Comparison of ENCODE assay signal across 33 mouse cellular contexts in genomic region chr11:82854111-82854510, GRCm38 (mm10). TPM values are rescaled to one million over a fixed set of nuclear protein-coding genes. Genes with fewer than 3 reads are reported as not detected.
"Had no signal": no experiment of that assay in that cellular context is flagged by ENCODE, and none has a peak within 500 bp of the region (broad histone marks: within the 10 kb centered on the region; RNA-seq: fewer than 3 reads in every experiment).

No protein-coding gene starts in this region.

- H3K27ac ChIP-seq: gastrocnemius, adult 2 months; heart, embryonic 10.5 days; hindbrain, embryonic 10.5 days; hindbrain, embryonic 12.5 days; hindbrain, embryonic 14.5 days; intestine, embryonic 15.5 days; layer of hippocampus, adult 2 months; left cerebral cortex, adult 2 months; limb, embryonic 10.5 days; limb, embryonic 12.5 days had no signal

- H3K9ac ChIP-seq: heart, embryonic 12.5 days; hindbrain, embryonic 12.5 days; hindbrain, embryonic 14.5 days; intestine, embryonic 15.5 days; limb, embryonic 12.5 days had no signal

- H3K36me3 ChIP-seq: heart, embryonic 10.5 days; heart, embryonic 12.5 days; hindbrain, embryonic 10.5 days; hindbrain, embryonic 12.5 days; intestine, embryonic 15.5 days; limb, embryonic 10.5 days had no signal

- H3K4me2 ChIP-seq: heart, embryonic 12.5 days; hindbrain, embryonic 12.5 days; hindbrain, embryonic 14.5 days; intestine, embryonic 15.5 days; limb, embryonic 12.5 days had no signal

- H3K27me3 ChIP-seq: heart, embryonic 12.5 days; hindbrain, embryonic 12.5 days; intestine, embryonic 15.5 days; limb, embryonic 12.5 days had no signal

- H3K4me3 ChIP-seq: gastrocnemius, adult 2 months; heart, embryonic 10.5 days; heart, embryonic 12.5 days; hindbrain, embryonic 10.5 days; hindbrain, embryonic 12.5 days; intestine, embryonic 15.5 days; layer of hippocampus, adult 2 months; left cerebral cortex, adult 2 months; limb, embryonic 10.5 days; limb, embryonic 12.5 days had no signal

- H3K9me3 ChIP-seq: heart, embryonic 10.5 days; heart, embryonic 12.5 days; hindbrain, embryonic 10.5 days; hindbrain, embryonic 12.5 days; intestine, embryonic 15.5 days; limb, embryonic 10.5 days; limb, embryonic 12.5 days had no signal

- DNase-seq: gastrocnemius, adult 2 months; gastrocnemius, postnatal 10 days; gastrocnemius, postnatal 25 days; heart, adult 18-20 months; heart, postnatal 10 days; heart, postnatal 4 days; kidney, adult 18-20 months; kidney, adult 8-10 months; kidney, postnatal 10 days; kidney, postnatal 25 days; kidney, postnatal 4 days had no signal

- ATAC-seq: hindbrain, embryonic 16.5 days; inflammation-experienced regulatory T-cells, adult 6 months; intestine, embryonic 15.5 days; intestine, postnatal 0 days had no signal

- H3K4me1 ChIP-seq: heart, embryonic 12.5 days had no signal

RNA-seq across cellular contexts. Expression of gene Fndc8, which starts 37.8 kb away (rescaled TPM):
- total RNA-seq: gastrocnemius, adult 2 months; gastrocnemius, postnatal 10 days; gastrocnemius, postnatal 25 days; gastrocnemius, postnatal 4 days; granulocyte monocyte progenitor cell, adult 5-6 weeks; heart, adult 18-20 months; heart, adult 8-10 months; heart, postnatal 25 days; layer of hippocampus, adult 2 months; layer of hippocampus, postnatal 10 days; layer of hippocampus, postnatal 25 days; left cerebral cortex, adult 2 months; left cerebral cortex, postnatal 14 days; left cerebral cortex, postnatal 36 days had no signal
- polyA plus RNA-seq: frontal cortex, adult 2 months; inflammation-experienced regulatory T-cells, adult 6 months had no signal

RNA-seq across cellular contexts. Expression of gene Unc45b, which starts 56.2 kb away (rescaled TPM):
- total RNA-seq: granulocyte monocyte progenitor cell, adult 5-6 weeks had no signal
